Mouse (Mus musculus) cerebellum, adult 2 months (tissue): ENCODE data around the gene Satb2.

Source experiments
- CTCF ChIP-seq: fragments of 200-500 bp; IDR thresholded peaks from 2 replicates; pipeline ENCODE4 v1.5.1; 2011; ENCODE audit warnings: low read depth, mild to moderate bottlenecking, control low read depth, low read length, moderate library complexity, borderline replicate concordance; ENCODE audit not compliant: insufficient read depth
- POLR2A ChIP-seq: fragments of 200-500 bp; IDR thresholded peaks from 2 replicates; pipeline ENCODE4 v1.6.1; 2011; ENCODE audit warnings: low read length, control low read depth, borderline replicate concordance; ENCODE audit not compliant: insufficient read depth

DNA sequence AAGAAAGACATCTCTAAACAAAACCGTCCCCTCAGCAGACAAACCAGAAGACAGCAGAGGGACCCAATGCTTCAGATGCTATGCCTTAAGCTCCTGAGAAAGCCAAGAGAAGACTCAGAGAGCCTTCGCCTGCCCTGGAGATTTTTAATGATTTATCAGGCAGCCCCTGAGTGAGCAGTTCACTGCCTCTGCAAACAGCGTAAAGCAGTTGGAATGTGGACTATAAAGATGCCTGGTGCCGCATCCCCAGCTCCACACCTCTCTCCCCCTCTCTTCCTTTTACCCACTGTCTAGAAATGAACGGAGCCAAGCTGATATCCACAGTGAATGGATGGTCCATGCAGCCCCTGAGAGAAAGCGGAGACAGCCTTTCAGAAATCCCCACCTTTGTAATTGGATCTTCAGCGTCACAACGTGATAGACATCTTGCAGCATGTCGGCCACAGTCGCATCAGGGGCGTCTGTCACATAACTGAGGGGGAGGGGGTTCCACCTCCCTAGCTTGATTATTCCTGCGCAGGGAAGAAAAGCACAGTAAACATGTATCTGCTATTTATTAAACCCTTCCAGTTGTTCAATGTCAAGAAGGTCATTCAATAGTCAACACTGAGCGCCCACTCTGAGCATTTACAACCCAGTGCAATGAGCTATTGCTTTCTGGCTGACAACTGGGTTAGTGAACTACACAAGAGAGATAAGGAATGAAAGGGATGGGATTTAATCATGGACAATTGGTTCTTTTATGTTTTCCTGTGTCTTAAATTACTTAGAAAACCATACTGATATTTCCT lies 79.6 kb downstream of the Satb2 start:
- TF ChIP-seq POLR2A (no peak), CTCF (no peak)
